Mouse (Mus musculus) ES-E14 (cell line): ENCODE results near the gene Copz1.
A peak's percentile ranks its signal among the peaks of the same experiment; 100 is the strongest.

Experiments used
- HCFC1 ChIP-seq: IDR thresholded peaks from 2 replicates; pipeline ENCODE4 v1.6.1; 2012; ENCODE audit warnings: low read length, inconsistent platforms, borderline replicate concordance; ENCODE audit not compliant: insufficient read depth
- MAFK ChIP-seq: IDR thresholded peaks from 2 replicates; pipeline ENCODE4 v1.6.1; 2014; ENCODE audit warnings: mild to moderate bottlenecking, low read depth, low read length, inconsistent platforms; ENCODE audit not compliant: insufficient read depth

DNA sequence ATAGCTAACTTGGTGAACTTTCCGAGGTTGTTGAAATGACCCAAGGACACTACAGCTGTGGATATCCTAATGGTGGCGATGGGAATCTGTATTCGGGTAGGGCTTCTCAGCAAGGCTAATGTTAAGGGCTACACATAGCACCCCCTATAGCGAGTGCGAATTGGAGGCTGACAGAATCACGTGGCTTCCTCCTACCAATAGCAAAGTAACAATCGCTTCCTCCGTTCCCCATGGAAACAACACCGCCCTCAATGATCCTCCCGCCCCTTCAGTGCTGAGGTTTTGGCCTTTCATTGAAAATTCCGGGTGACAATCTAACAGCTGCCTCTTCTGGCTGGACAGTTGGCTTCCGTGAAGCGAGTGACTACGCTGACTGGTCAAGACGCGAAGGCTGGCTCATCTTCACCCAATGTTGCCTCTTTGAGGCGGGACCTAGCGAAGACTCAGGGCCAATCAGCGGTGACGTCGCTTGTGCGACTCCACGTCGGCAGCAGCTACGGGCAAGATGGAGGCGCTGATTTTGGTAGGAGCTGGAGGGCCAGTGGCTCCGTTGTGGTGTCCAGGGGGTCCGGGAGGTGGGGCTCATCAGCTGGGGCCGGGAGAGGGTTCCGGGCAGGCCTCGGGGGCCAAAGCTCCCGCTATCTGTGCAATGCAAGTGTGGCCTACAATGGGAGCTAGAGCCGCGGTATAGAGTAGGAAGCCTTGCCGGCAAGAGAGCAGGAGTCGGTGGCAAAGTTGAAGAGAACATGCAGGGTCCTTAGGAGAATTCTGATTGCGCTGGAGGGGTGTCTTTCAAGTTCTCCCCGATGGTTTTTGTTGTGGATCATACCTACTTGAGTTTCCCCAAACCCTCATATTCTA lies at the start of gene Copz1:
- no peak for TF ChIP-seq MAFK
- TF ChIP-seq HCFC1 = 0 out of 2 replicates have a peak, but pooled peaks have one; percentile 46
